Mouse (Mus musculus) ovary, postnatal 10 days (tissue): ENCODE data around the gene Fcmr.

ENCODE experiments used
- DNase-seq: peaks from one replicate; pipeline ENCODE4 v3.0.0; 2022; ENCODE audit warnings: low spot score

Fcmr gene

GRCm38 (mm10) chr1:130864238-130864637 is 1.2 kb upstream of the Fcmr start:
- DNase-seq = no peak

GRCm38 (mm10) chr1:130864741-130865140 is 728 bp upstream of the Fcmr start:
- no peak for DNase-seq

GRCm38 (mm10) chr1:130872912-130873311 is 7.4 kb downstream of the Fcmr start:
- no peak for DNase-seq

GRCm38 (mm10) chr1:130875139-130875538 is 9.7 kb downstream of the Fcmr start:
- DNase-seq = no peak

- no peak for DNase-seq
Measured at GRCm38 (mm10) chr1:130875910-130876309, 10.4 kb downstream of the Fcmr start.

GRCm38 (mm10) chr1:130876931-130877509 is 11.6 kb downstream of the Fcmr start:
- DNase-seq = no peak

GRCm38 (mm10) chr1:130877889-130878614 is 12.6 kb downstream of the Fcmr start:
- no peak for DNase-seq

- DNase-seq = no peak
Measured at GRCm38 (mm10) chr1:130879927-130880326, 14.5 kb downstream of the Fcmr start.

GRCm38 (mm10) chr1:130883146-130883545 is 17.7 kb downstream of the Fcmr start:
- no peak for DNase-seq

- DNase-seq = no peak
Measured at GRCm38 (mm10) chr1:130887354-130887753, 21.9 kb downstream of the Fcmr start, which contains the start of gene Il24. Gene Il24, minus strand, starts transcription at chr1:130887454.

GRCm38 (mm10) chr1:130892446-130892845 is 27.0 kb downstream of the Fcmr start:
- DNase-seq = no peak

- no peak for DNase-seq
Measured at GRCm38 (mm10) chr1:130893329-130894040, 28.0 kb downstream of the Fcmr start.

GRCm38 (mm10) chr1:130894468-130894867 is 29.0 kb downstream of the Fcmr start:
- DNase-seq = no peak

- DNase-seq = no peak
Measured at GRCm38 (mm10) chr1:130902505-130902904, 37.0 kb downstream of the Fcmr start.

GRCm38 (mm10) chr1:130911401-130912010 is 46.0 kb downstream of the Fcmr start, which contains the start of gene Il20:
Gene Il20, minus strand, starts transcription at chr1:130911451.
- DNase-seq = no peak

- DNase-seq = no peak
Measured at GRCm38 (mm10) chr1:130918323-130918980, 53.0 kb downstream of the Fcmr start.

GRCm38 (mm10) chr1:130926484-130926883 is 61.0 kb downstream of the Fcmr start:
- no peak for DNase-seq
